Mouse (Mus musculus) stomach, embryonic 16.5 days (tissue): ENCODE results near the gene Gm16381. TPM values are rescaled to one million over a fixed set of nuclear protein-coding genes. Genes with fewer than 3 reads are reported as not detected.
"Not testable (repeated sequence)": the region's sequence is repeated elsewhere in the genome, so short reads cannot be mapped to it uniquely, and the experiment has no call there.

Experiments
- ATAC-seq: fragments of 200-750 bp; cut with Nextera tagmentation; 2 replicates; pipeline ENCODE4 v1.8.0; 2017; ENCODE audit warnings: moderate number of reproducible peaks, moderate TSS enrichment; ENCODE audit not compliant: insufficient read depth, low FRiP score
- H3K27ac ChIP-seq: fragments of 300-500 bp; sonication (generic); 2 replicates; pipeline ENCODE4 v1.5.1; 2014; ENCODE audit warnings: low read length
- H3K27me3 ChIP-seq: fragments of 300-500 bp; sonication (generic); 2 replicates; pipeline ENCODE4 v1.6.1; 2014; ENCODE audit warnings: low read length, control low read depth, mixed read lengths; ENCODE audit not compliant: control insufficient read depth, insufficient read depth
- H3K36me3 ChIP-seq: fragments of 300-500 bp; sonication (generic); 2 replicates; pipeline ENCODE4 v1.6.1; 2014; ENCODE audit warnings: low read length; ENCODE audit not compliant: control insufficient read depth, insufficient read depth
- H3K4me1 ChIP-seq: fragments of 300-500 bp; sonication (generic); 2 replicates; pipeline ENCODE4 v1.6.1; 2014; ENCODE audit warnings: low read length, control low read depth, mixed read lengths; ENCODE audit not compliant: control insufficient read depth, insufficient read depth
- H3K4me2 ChIP-seq: fragments of 300-500 bp; sonication (generic); 2 replicates; pipeline ENCODE4 v1.6.1; 2014; ENCODE audit warnings: low read depth, low read length, mixed read lengths
- H3K4me3 ChIP-seq: fragments of 300-500 bp; sonication (generic); replicated peaks from 2 replicates; pipeline ENCODE4 v1.5.1; 2014; ENCODE audit warnings: mild to moderate bottlenecking, low read length
- H3K9ac ChIP-seq: fragments of 300-500 bp; sonication (generic); 2 replicates; pipeline ENCODE4 v1.6.1; 2014; ENCODE audit warnings: low read length
- H3K9me3 ChIP-seq: fragments of 300-500 bp; sonication (generic); replicated peaks from 2 replicates; pipeline ENCODE4 v1.6.1; 2016; ENCODE audit warnings: low read length, control low read depth; ENCODE audit not compliant: control insufficient read depth
- WGBS: fragments of 180-500 bp; shearing (Covaris S2); extraction: QIAGEN DNeasy Blood & Tissue Kit; methylation state at CpG from one replicate; pipeline ENCODE4 v1.1.7; 2014; 5-methylcytosine and 5-hydroxymethylcytosine counted together
- polyA plus RNA-seq: library from polyadenylated mRNA; unstranded; fragments of >200 nt; fragmentation: Nextera tagmentation; extraction: Ambion mirVana; gene quantifications from 2 replicates; pipeline ENCODE4 v1.2.1, GENCODE M21; 2015

The Gm16381 gene
- not detected in 2 replicates for polyA plus RNA-seq

GRCm38 (mm10) chr12:87644520-87644919 is at the start of gene Gm16381:
Gene Gm16381, minus strand, starts transcription at chr12:87644620.
- ATAC-seq, H3K27ac ChIP-seq, H3K4me1 ChIP-seq, H3K36me3 ChIP-seq, H3K9ac ChIP-seq, H3K27me3 ChIP-seq, H3K4me3 ChIP-seq, H3K4me2 ChIP-seq, H3K9me3 ChIP-seq: not testable (repeated sequence)
- 69% methylated on average over 1 of the region's 2 CpGs for WGBS

- not testable (repeated sequence) for H3K9me3 ChIP-seq, H3K9ac ChIP-seq, H3K4me3 ChIP-seq, H3K4me2 ChIP-seq, ATAC-seq, H3K4me1 ChIP-seq, H3K27me3 ChIP-seq, H3K36me3 ChIP-seq, H3K27ac ChIP-seq
- 69% methylated on average over 2 of the region's 4 CpGs for WGBS
Observed at GRCm38 (mm10) chr12:87652916-87653703, 8.7 kb upstream of the Gm16381 start.

GRCm38 (mm10) chr12:87618569-87618968 is 25.9 kb downstream of the Gm16381 start, which contains the start of gene Gm4027:
Gene Gm4027, plus strand, starts transcription at chr12:87618869.
- H3K4me1 ChIP-seq, H3K4me2 ChIP-seq, H3K36me3 ChIP-seq, H3K4me3 ChIP-seq, H3K9ac ChIP-seq, ATAC-seq, H3K9me3 ChIP-seq, H3K27ac ChIP-seq, H3K27me3 ChIP-seq: not testable (repeated sequence)
- WGBS: 82% methylated on average over 6 of the region's 7 CpGs

GRCm38 (mm10) chr12:87602388-87602787 is 42.0 kb downstream of the Gm16381 start, which contains the start of gene Oog1:
Gene Oog1, plus strand, starts transcription at chr12:87602688.
- WGBS: 63% methylated on average over 1 of the region's 2 CpGs
- H3K4me3 ChIP-seq, H3K9me3 ChIP-seq, ATAC-seq, H3K27ac ChIP-seq, H3K4me1 ChIP-seq, H3K9ac ChIP-seq, H3K36me3 ChIP-seq, H3K4me2 ChIP-seq, H3K27me3 ChIP-seq: not testable (repeated sequence)

GRCm38 (mm10) chr12:87601388-87601787 is 43.0 kb downstream of the Gm16381 start:
- not testable (repeated sequence) for H3K9me3 ChIP-seq, H3K27ac ChIP-seq, H3K27me3 ChIP-seq, ATAC-seq, H3K9ac ChIP-seq, H3K4me1 ChIP-seq, H3K4me2 ChIP-seq, H3K36me3 ChIP-seq, H3K4me3 ChIP-seq
- 2% methylated on average over 2 of the region's 2 CpGs for WGBS

Other genes with a start within 250 kb of the Gm16381 start
- gene Slirp, start 200.7 kb downstream of the Gm16381 start, polyA plus RNA-seq: 259 and 291 TPM in 2 replicates
- 50.3 and 51.6 TPM in 2 replicates for gene Alkbh1, start 200.6 kb downstream of the Gm16381 start, polyA plus RNA-seq
- gene Snw1, start 172.3 kb downstream of the Gm16381 start, polyA plus RNA-seq: 105 and 110 TPM in 2 replicates
- gene Gm5788, start 149.9 kb downstream of the Gm16381 start, polyA plus RNA-seq: not detected in 2 replicates
- gene Gm8300, start 130.3 kb downstream of the Gm16381 start, polyA plus RNA-seq: not detected in 2 replicates
- not detected in 2 replicates for gene Oog1, start 41.9 kb downstream of the Gm16381 start, polyA plus RNA-seq
- gene Gm4027, start 25.8 kb downstream of the Gm16381 start, polyA plus RNA-seq: not detected in 2 replicates
- gene Gm21319, start 131.1 kb upstream of the Gm16381 start, polyA plus RNA-seq: not detected in 2 replicates
- gene Gm21936, start 150.9 kb upstream of the Gm16381 start, polyA plus RNA-seq: not detected in 2 replicates
- gene BB287469, start 172.0 kb upstream of the Gm16381 start, polyA plus RNA-seq: not detected in 2 replicates
- not detected in 2 replicates for gene Gm2001, start 197.7 kb upstream of the Gm16381 start, polyA plus RNA-seq
- gene Gm2016, start 229.5 kb upstream of the Gm16381 start, polyA plus RNA-seq: not detected in 2 replicates